Mouse (Mus musculus): ENCODE results near the gene Mta1. TPM values are rescaled to one million over a fixed set of nuclear protein-coding genes. Genes with fewer than 3 reads are reported as not detected.

The Mta1 gene
- polyA plus RNA-seq (2012; ENCODE audit: insufficient read depth, low replicate concordance): 120 and 145 TPM in 2 replicates

DNA sequence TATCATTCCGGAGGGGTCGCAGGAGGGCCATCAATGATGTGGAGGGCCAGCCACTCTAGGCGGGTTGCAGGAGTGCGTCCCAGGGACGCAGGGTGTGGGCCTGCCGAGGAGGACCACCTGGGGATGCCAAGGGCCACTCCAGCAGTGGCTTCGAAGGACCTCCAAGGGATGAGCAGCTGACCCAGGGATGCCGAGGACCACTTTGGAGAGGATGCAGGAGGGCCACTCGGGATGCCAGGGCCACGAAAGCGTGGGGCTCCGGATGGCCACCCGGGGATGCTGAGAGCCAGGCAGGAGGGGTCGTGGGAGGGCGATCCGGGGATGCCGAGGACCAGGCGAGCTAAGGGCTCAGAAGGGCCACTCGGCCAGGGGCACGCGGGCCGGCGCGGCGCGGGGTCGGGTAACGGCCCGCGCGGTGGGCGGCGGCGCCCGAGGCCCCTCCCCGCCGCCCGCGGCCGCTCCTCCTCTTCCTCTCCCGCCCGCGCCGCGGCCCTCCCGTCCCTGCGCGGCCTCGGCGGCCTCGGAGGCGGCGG lies at the start of gene Mta1:
Mta1 (plus strand) TSS at position 530 of the 533 bp plus-strand sequence.
- Histone ChIP-seq H3K4me3 (replicated peaks) (peak within 1 kb of the TSS; percentile 93), H3K27me3 (replicated peaks) (peaks cover 30% of the 10 kb centered on the region), H3K4me1 (peaks cover 53% of the 10 kb centered on the region), H3K36me3 (replicated peaks; ENCODE audit: low read length) (peaks cover 16% of the 10 kb centered on the region), H3K9me3 (no peaks in the 10 kb centered on the region)
- TF ChIP-seq FLI1 (IDR thresholded peaks at IDR 0.05; ENCODE audit: low read length) (no peak), GATA1 (IDR thresholded peaks at IDR 0.05; ENCODE audit: borderline replicate concordance, low read length) (no peak)

DNA sequence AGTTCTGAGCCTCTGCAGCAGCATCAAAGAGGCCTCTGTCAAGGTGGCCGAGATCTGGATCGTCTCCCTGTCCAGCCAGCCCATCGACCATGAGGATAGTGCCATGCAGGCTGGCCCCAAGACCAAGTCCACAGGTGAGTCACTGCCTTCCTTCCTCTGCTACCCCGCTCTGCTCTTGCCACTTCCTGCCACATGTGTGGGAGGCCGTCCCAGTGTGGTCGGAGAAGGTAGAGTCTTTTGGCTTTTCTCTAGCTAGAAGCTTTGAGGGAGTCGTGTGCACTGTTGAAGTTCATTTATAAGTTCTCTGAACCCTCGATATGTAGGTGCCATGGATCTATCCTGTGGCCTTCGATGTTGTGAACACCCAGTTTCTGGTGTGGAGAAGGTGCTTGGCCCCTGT lies 48.2 kb upstream of the Mta1 start:
- TF ChIP-seq GATA1 (IDR thresholded peaks at IDR 0.05; ENCODE audit: borderline replicate concordance, low read length) (no peak), FLI1 (IDR thresholded peaks at IDR 0.05; ENCODE audit: low read length) (no peak)
- peaks cover 79% of the 10 kb centered on the region for H3K36me3 ChIP-seq (replicated peaks; ENCODE audit: low read length)
- H3K9me3 ChIP-seq: no peaks in the 10 kb centered on the region
- no peak overlapping the region for H3K4me3 ChIP-seq (replicated peaks)
- peaks cover 10% of the 10 kb centered on the region for H3K27me3 ChIP-seq (replicated peaks)
- H3K4me1 ChIP-seq: peaks cover 62% of the 10 kb centered on the region

- TF ChIP-seq FLI1 (IDR thresholded peaks at IDR 0.05; ENCODE audit: low read length) (no peak), GATA1 (IDR thresholded peaks at IDR 0.05; ENCODE audit: borderline replicate concordance, low read length) (no peak)
- Histone ChIP-seq H3K27me3 (replicated peaks) (peaks cover 10% of the 10 kb centered on the region), H3K4me3 (replicated peaks) (no peak overlapping the region), H3K9me3 (no peaks in the 10 kb centered on the region), H3K36me3 (replicated peaks; ENCODE audit: low read length) (peaks cover 80% of the 10 kb centered on the region), H3K4me1 (peaks cover 56% of the 10 kb centered on the region)
Observed at GRCm38 (mm10) chr12:113050671-113051070, 47.4 kb upstream of the Mta1 start.

DNA sequence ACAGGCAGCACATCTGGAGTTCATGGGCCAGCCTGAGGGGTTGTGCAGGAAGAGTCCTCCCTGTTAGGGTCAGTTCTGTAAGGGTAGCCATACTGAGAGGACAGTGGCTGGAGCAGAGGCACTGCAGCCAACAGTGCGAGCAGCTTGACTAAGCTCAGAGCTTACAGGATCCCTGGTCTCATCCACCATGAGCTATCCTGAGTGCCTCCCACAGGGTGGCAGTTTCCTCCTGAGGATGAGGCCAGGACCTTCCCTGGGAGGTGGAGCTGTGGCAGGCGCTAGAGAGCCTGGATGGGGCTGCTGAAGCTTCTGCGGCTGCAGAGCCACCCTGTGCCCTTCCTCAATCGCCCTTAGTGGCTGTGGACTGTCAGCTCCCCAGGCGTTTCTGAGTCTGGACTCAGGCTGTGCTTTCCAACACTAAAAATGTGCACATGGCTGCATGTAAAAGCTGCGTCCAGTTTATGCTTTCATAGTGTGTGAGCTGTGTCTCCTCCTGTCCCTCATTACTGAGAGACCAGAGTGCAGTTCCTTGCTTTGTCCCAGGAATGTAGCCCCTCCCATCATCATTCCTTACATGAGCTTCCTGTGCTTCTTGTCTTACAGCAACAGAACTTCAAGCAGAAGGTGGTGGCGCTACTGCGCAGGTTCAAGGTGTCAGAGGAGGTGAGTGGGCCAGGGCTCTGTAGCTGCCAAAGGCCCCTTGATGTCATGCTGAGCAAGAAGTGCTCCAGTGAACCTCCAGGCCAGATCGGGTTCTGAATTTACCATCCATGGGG lies 46.3 kb upstream of the Mta1 start:
- peaks cover 78% of the 10 kb centered on the region for H3K36me3 ChIP-seq (replicated peaks; ENCODE audit: low read length)
- no peaks in the 10 kb centered on the region for H3K9me3 ChIP-seq

GRCm38 (mm10) chr12:113056089-113056488 lies 42.0 kb upstream of the Mta1 start:
- no peak overlapping the region for H3K4me3 ChIP-seq (replicated peaks)
- H3K27me3 ChIP-seq (replicated peaks): peaks cover 9% of the 10 kb centered on the region
- peaks cover 83% of the 10 kb centered on the region for H3K36me3 ChIP-seq (replicated peaks; ENCODE audit: low read length)
- peaks cover 9% of the 10 kb centered on the region; the same call in 1 of the 2 replicates for H3K9me3 ChIP-seq
- peaks cover 16% of the 10 kb centered on the region for H3K4me1 ChIP-seq
- TF ChIP-seq FLI1 (IDR thresholded peaks at IDR 0.05; ENCODE audit: low read length) (no peak), GATA1 (IDR thresholded peaks at IDR 0.05; ENCODE audit: borderline replicate concordance, low read length) (no peak)

More for the DNA sequence above, 46.3 kb upstream of the Mta1 start:
- H3K4me1 ChIP-seq: peaks cover 46% of the 10 kb centered on the region
- no peak overlapping the region for H3K4me3 ChIP-seq (replicated peaks)
- TF ChIP-seq GATA1 (IDR thresholded peaks at IDR 0.05; ENCODE audit: borderline replicate concordance, low read length) (no peak), FLI1 (IDR thresholded peaks at IDR 0.05; ENCODE audit: low read length) (no peak)
- H3K27me3 ChIP-seq (replicated peaks): peaks cover 15% of the 10 kb centered on the region

GRCm38 (mm10) chr12:113060178-113060577 lies 37.9 kb upstream of the Mta1 start:
- Histone ChIP-seq H3K9me3 (peaks cover 9% of the 10 kb centered on the region; the same call in 1 of the 2 replicates), H3K36me3 (replicated peaks; ENCODE audit: low read length) (peaks cover 89% of the 10 kb centered on the region), H3K4me1 (peaks cover 5% of the 10 kb centered on the region; the same call in 1 of the 2 replicates), H3K4me3 (replicated peaks) (no peak overlapping the region), H3K27me3 (replicated peaks) (peaks cover 12% of the 10 kb centered on the region)
- no peak for TF ChIP-seq FLI1 (IDR thresholded peaks at IDR 0.05; ENCODE audit: low read length)
- TF ChIP-seq GATA1 (IDR thresholded peaks at IDR 0.05; ENCODE audit: borderline replicate concordance, low read length): no peak

- no peak overlapping the region for H3K4me3 ChIP-seq (replicated peaks)
- H3K4me1 ChIP-seq: peaks cover 9% of the 10 kb centered on the region
- H3K27me3 ChIP-seq (replicated peaks): peaks cover 10% of the 10 kb centered on the region
- peaks cover 9% of the 10 kb centered on the region; the same call in 1 of the 2 replicates for H3K9me3 ChIP-seq
- no peak for TF ChIP-seq GATA1 (IDR thresholded peaks at IDR 0.05; ENCODE audit: borderline replicate concordance, low read length)
- TF ChIP-seq FLI1 (IDR thresholded peaks at IDR 0.05; ENCODE audit: low read length): no peak
- H3K36me3 ChIP-seq (replicated peaks; ENCODE audit: low read length): peaks cover 95% of the 10 kb centered on the region
Observed at GRCm38 (mm10) chr12:113061606-113062005, 36.5 kb upstream of the Mta1 start.

GRCm38 (mm10) chr12:113062201-113062600 lies 35.9 kb upstream of the Mta1 start:
- H3K36me3 ChIP-seq (replicated peaks; ENCODE audit: low read length): peaks cover 94% of the 10 kb centered on the region
- TF ChIP-seq FLI1 (IDR thresholded peaks at IDR 0.05; ENCODE audit: low read length): no peak
- TF ChIP-seq GATA1 (IDR thresholded peaks at IDR 0.05; ENCODE audit: borderline replicate concordance, low read length): no peak

DNA sequence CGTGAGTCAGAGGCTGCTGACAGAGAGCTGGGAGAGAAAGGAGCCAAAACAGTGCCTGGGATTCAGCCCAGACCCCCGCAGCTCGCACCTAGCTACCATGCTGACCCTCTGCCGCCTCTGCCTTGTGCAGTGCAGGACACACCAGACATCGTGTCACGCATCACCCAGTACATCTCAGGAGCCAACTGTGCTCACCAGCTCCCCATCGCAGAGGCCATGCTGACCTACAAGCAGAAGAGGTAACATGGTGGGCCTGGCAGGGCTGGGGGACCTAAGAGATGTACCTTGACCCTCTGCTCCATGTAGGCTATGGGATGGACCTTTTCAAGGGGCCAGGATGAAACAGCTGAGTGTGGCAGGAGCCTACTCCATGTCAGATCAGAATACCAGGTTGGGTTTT lies 34.4 kb upstream of the Mta1 start:
- peaks cover 93% of the 10 kb centered on the region for H3K36me3 ChIP-seq (replicated peaks; ENCODE audit: low read length)
- TF ChIP-seq FLI1 (IDR thresholded peaks at IDR 0.05; ENCODE audit: low read length): no peak
- TF ChIP-seq GATA1 (IDR thresholded peaks at IDR 0.05; ENCODE audit: borderline replicate concordance, low read length): no peak
- H3K9me3 ChIP-seq: peaks cover 4% of the 10 kb centered on the region; the same call in 1 of the 2 replicates
- peaks cover 19% of the 10 kb centered on the region for H3K27me3 ChIP-seq (replicated peaks)
- H3K4me1 ChIP-seq: peaks cover 8% of the 10 kb centered on the region
- H3K4me3 ChIP-seq (replicated peaks): no peak overlapping the region

More at GRCm38 (mm10) chr12:113062201-113062600, 35.9 kb upstream of the Mta1 start:
- no peak overlapping the region for H3K4me3 ChIP-seq (replicated peaks)
- H3K9me3 ChIP-seq: peaks cover 9% of the 10 kb centered on the region; the same call in 1 of the 2 replicates
- peaks cover 13% of the 10 kb centered on the region for H3K27me3 ChIP-seq (replicated peaks)
- H3K4me1 ChIP-seq: peaks cover 9% of the 10 kb centered on the region

- H3K9me3 ChIP-seq: no peaks in the 10 kb centered on the region
- TF ChIP-seq FLI1 (IDR thresholded peaks at IDR 0.05; ENCODE audit: low read length): no peak
- TF ChIP-seq GATA1 (IDR thresholded peaks at IDR 0.05; ENCODE audit: borderline replicate concordance, low read length): no peak
- no peak overlapping the region for H3K4me3 ChIP-seq (replicated peaks)
- H3K27me3 ChIP-seq (replicated peaks): peaks cover 21% of the 10 kb centered on the region
- peaks cover 83% of the 10 kb centered on the region for H3K36me3 ChIP-seq (replicated peaks; ENCODE audit: low read length)
- peaks cover 4% of the 10 kb centered on the region; the same call in 1 of the 2 replicates for H3K4me1 ChIP-seq
Observed at GRCm38 (mm10) chr12:113068002-113068401, 30.1 kb upstream of the Mta1 start.

Measured in megakaryocyte, embryonic 14.5 days (primary cell).